Mouse (Mus musculus) ES-CJ7 (cell line): ENCODE results near the gene Hoxd11.

Experiments
- DNase-seq: peaks from one replicate; pipeline ENCODE4 v3.0.0; 2011; ENCODE audit warnings: low read depth, low spot score

The Hoxd11 gene

DNA sequence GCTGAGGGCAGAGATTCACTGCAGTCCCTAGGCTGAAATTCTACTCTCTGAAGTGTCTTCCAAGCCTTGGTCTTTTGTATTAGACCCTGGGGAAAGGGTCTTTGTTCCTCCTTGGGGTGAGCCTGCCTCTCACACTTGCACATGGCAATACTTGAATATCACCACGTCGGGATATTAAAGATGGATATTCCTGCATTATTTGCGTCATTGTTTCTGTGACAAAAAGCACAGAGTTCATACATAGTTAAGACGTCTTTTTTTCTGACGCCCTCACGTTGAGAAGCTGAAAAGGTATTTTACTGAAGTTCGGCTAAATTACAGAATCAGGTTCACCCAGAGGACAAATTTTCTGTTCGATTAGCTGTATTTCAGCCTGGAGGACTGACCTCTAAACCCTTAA lies 51.0 kb downstream of the Hoxd11 start:
- DNase-seq: no peak

DNA sequence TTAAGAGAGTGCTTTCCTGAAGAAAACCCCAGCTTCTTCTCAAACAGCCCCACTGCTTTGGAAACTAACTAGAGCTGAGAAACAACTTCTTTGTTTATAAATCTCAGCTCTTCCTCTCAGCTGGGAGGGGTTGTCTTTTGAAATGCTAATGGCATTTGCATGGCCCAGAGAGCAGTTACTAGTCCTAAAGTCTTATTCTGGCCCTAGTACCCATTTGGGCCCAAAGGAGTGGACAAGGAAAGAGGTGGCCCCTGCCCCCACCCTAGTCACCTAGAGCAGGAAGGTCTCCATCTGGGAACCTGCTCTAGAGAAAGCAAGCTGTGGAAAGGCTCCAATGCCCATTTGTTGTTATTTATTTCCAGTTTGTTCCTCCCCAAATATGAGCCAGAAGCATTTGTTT lies 51.7 kb downstream of the Hoxd11 start:
- no peak for DNase-seq

DNA sequence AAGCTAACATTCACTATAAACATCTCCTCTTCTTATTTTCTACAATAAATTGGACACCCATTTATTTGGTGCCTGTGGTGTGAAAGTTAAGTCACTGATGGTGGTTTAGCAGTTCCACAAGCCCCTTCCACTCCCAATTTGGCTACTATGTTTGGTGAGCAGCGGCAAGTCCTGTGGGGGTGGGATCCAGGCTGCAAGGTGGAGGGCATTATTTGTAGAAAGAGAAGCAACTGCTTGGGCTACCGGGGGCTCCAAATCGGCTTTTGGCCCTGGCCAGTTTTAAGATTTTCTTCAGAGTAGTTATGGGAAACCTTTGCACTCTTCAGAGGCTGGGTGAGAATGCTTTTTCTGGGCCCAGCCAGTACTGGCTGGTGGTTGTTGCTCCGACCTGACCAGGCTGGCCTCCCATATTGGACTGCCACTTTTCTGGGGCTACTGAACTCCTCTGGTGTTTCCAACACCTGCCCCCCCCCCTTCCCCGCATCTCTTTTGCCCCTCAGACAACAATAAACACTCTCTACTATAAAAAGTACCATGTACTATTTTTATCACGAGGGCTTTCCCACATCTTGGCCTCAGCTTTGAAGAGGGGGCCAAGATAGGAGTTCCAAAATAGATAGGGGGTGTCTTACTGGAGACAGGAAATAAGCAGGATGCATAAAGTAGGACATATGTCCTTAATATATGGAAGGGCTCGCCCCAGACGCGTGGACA lies 52.6 kb downstream of the Hoxd11 start:
- no peak for DNase-seq

DNA sequence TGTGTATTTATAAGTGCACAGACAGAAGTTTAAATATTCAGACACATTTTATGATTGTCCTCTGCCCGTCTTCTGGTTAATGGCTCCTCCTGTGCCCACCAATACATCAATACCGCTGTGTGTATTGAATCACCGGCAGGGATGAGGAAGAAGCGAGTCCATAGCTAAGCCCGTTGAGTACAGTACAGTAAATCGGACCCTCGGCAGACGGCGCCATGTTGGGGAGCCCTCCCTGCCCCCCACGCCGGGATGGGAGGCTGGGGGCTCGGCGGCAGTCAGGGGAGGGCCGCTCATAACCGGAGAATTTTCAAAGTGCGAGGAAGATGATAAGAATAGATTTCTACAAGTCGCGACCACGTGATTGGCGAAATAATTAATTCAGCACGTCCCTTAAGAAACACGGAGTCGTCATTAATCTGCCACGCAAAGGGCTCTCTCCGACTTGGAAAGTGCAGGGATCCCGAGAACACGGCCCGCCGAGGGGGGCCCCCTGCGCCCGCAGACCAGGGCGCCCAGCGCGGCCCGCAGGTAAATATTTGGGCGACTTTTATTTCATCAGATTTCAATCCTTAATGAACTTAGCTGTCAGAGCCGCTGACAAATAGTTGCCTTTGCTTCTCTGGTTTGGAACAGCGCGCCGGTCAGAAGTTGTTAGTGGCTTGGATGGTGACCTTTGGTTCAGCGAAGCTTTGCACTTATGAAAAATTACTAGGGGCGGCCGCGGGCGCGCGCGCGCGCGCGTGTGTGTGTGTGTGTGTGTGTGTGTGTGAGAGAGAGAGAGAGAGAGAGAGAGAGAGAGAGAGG lies 53.4 kb downstream of the Hoxd11 start:
- DNase-seq: no peak

DNA sequence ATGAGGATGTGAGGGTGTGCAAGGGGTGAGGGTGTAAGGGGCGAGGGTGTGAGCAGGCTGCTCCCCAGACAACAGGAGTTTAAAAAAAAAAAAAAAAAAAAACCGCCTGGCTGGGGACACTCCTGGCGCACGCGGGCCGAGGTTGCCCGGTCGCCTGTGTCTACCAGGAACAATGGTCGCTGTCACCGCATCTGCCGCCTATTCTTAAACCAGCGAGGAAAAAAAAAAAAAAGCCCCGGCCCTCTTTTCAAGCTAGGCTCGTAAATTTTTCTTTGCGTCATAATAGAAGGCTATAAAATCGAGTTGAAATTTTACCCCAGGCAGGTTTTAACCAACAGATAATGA lies 53.9 kb downstream of the Hoxd11 start:
- no peak for DNase-seq

DNA sequence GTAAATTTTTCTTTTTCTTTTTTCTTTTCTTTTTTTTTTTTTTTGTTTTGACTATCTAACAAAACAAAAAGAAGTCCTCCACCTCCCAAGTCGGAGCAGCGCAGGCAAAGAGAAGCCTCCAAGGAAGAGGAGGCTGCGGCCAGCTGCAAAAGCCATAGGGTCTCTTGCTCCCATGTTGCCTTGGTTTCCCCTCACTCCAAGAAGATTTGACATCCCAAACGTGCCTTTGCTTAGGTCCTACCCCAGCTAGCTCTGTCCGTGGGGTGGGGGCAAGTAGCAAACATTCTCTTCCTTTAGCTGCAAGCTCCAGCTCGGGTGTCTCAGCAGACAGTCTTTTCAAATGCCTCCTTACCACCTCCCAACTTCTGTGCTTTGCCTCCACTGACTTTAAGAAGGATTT lies 54.4 kb downstream of the Hoxd11 start:
- no peak for DNase-seq

DNA sequence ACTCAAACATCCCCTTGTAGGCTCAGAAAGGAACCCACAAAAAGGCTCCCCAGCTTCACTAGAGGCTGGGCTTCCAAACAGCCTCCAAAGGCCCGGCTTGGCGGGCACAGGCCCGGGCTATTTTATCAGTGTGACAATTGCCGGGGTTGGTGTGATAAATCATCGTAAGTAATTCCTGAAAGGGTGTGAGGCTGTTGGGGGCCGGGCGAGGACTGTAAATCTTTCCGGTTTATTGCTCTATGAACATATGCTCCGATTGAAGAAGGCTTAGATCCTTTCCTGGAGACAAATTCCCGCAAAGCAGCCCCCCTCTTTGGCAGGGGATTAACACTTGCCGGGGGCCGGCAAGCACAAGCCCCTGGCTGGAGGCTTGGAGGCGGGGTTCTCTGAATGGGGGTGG lies 55.1 kb downstream of the Hoxd11 start:
- no peak for DNase-seq

- no peak for DNase-seq
Measured at GRCm38 (mm10) chr2:74734996-74735811, 55.8 kb downstream of the Hoxd11 start.

DNA sequence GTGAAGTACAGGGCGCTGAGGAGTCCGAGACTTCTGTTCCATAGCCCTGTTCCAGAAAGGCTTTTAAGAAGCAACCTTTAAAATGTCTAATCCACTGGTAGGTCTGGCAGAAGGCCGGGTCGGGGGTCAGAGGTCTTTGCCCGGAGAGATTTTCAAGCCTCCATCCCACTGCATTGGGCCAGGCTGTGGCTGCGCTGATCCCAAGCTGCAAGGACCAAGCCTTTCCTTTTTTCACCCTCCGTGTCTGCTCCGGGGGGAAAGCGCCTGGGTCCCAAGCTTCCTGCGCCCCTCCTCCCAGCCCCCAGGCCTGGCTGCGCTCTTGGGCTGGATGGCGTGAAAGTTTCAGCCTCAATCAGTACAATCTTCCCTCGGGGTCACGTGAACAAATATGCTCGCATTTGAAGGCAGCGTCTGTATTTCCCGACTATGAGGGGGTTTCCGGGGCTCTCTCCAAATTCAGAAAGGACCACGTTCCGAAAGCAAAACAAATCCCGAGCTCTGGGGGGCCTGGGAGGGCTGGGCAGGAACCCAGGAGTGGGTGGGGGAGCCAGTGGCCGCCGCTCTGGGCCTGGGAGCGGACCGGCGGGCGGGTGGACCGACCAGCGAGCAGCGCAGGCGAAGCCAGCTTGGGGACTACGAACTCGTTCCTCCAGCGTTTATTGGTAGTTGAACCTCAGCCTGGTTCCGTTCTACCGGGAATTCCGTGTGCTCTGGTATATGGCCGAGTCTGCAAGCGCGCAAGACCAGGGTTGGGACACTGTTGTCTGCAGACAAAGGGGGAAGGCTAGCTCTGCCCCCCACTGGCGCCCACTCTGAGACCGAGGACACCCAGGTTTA lies 56.7 kb downstream of the Hoxd11 start:
- no peak for DNase-seq
